9 mouse cellular contexts compared by ENCODE assay signal in genomic region chr2:44271455-44272346, GRCm38 (mm10).
A peak's percentile ranks its signal among the peaks of the same experiment; 100 is the strongest.
DNase-seq lines count a peak whose midpoint lies in the region; ATAC-seq lines count a peak whose summit lies in the region.
"Had no signal": no experiment of that assay in that cellular context is flagged by ENCODE, and none has a peak within 500 bp of the region (broad histone marks: within the 10 kb centered on the region; RNA-seq: fewer than 3 reads in every experiment).

No protein-coding gene starts in this region.

- no peaks in the 10 kb centered on the region for H3K9me3 ChIP-seq in kidney, embryonic 16.5 days (ENCODE audit: low read length)
- H3K9me3 ChIP-seq in embryonic facial prominence, embryonic 13.5 days, result no peaks in the 10 kb centered on the region
- H3K9me3 ChIP-seq in limb, embryonic 10.5 days (replicated peaks), result no peaks in the 10 kb centered on the region

- H3K27ac ChIP-seq in kidney, embryonic 16.5 days (ENCODE audit: low read length), result peak overlapping the region; percentile 35; the same call in 1 of the 2 replicates
- H3K27ac ChIP-seq in embryonic facial prominence, embryonic 13.5 days, result peak overlapping the region; percentile 72
- H3K27ac ChIP-seq in limb, embryonic 10.5 days, result peak overlapping the region; percentile 1; the same call in 1 of the 2 replicates

- intact Hi-C loops in left cerebral cortex, postnatal 36 days (cut with DNase I), result no loop called here

- H3K9ac ChIP-seq in kidney, embryonic 16.5 days (replicated peaks; ENCODE audit: low read length), result no peak overlapping the region
- no peak overlapping the region for H3K9ac ChIP-seq in embryonic facial prominence, embryonic 13.5 days

- no peak overlapping the region for H3K4me2 ChIP-seq in kidney, embryonic 16.5 days (replicated peaks; ENCODE audit: low read depth, low read length)
- peak overlapping the region; percentile 33 for H3K4me2 ChIP-seq in embryonic facial prominence, embryonic 13.5 days
- H3K4me2 ChIP-seq: liver, embryonic 11.5 days had no signal

- DNase-seq in kidney, adult 8-10 months, result no peak
- no peak for DNase-seq in limb, embryonic 10.5 days (ENCODE audit: low spot score)
- DNase-seq in retina, embryonic 14.5 days (ENCODE audit: low spot score), result peak; percentile 51
- DNase-seq in yolk sac, embryonic 10.5 days (ENCODE audit: low spot score), result no peak
- no peak for DNase-seq in cerebellum, postnatal 36 days
- DNase-seq in left cerebral cortex, postnatal 36 days (ENCODE audit: low spot score in 2 of 2), result no peak

- H3K4me3 ChIP-seq in kidney, embryonic 16.5 days (ENCODE audit: low read length), result no peak overlapping the region
- no peak overlapping the region for H3K4me3 ChIP-seq in embryonic facial prominence, embryonic 13.5 days
- no peak overlapping the region for H3K4me3 ChIP-seq in limb, embryonic 10.5 days

- H3K27me3 ChIP-seq in kidney, embryonic 16.5 days (ENCODE audit: insufficient read depth, low read length), result no peaks in the 10 kb centered on the region
- no peaks in the 10 kb centered on the region for H3K27me3 ChIP-seq in embryonic facial prominence, embryonic 13.5 days
- H3K27me3 ChIP-seq in limb, embryonic 10.5 days (ENCODE audit: low read depth, poor library complexity, severe bottlenecking), result no peaks in the 10 kb centered on the region

- H3K36me3 ChIP-seq in kidney, embryonic 16.5 days (ENCODE audit: insufficient read depth, low read length), result no peaks in the 10 kb centered on the region
- no peaks in the 10 kb centered on the region for H3K36me3 ChIP-seq in embryonic facial prominence, embryonic 13.5 days
- no peaks in the 10 kb centered on the region for H3K36me3 ChIP-seq in limb, embryonic 10.5 days

- ATAC-seq in kidney, embryonic 16.5 days (ENCODE audit: low FRiP score, low TSS enrichment), result 0 out of 2 replicates have a peak, but pooled peaks have one; percentile 19
- no peak for ATAC-seq in embryonic facial prominence, embryonic 13.5 days (ENCODE audit: insufficient number of reproducible peaks, insufficient read depth, low FRiP score, low TSS enrichment, low read depth)

- H3K4me1 ChIP-seq in kidney, embryonic 16.5 days (ENCODE audit: insufficient read depth, low read length), result no peaks in the 10 kb centered on the region
- peaks cover 15% of the 10 kb centered on the region for H3K4me1 ChIP-seq in embryonic facial prominence, embryonic 13.5 days
- peaks cover 12% of the 10 kb centered on the region for H3K4me1 ChIP-seq in limb, embryonic 10.5 days

- 45% methylated on average over 17 of the region's 17 CpGs for WGBS in kidney, embryonic 16.5 days
- 27% methylated on average over 17 of the region's 17 CpGs for WGBS in embryonic facial prominence, embryonic 13.5 days
- WGBS in limb, embryonic 10.5 days, result 67% methylated on average over 17 of the region's 17 CpGs

Comparison
In these comparisons a context has a peak if more than half of its experiments do, and no peak if none do; other contexts are left out.
1. H3K27ac ChIP-seq: peak in every context shown above with its lines; median percentile 72 in embryonic facial prominence, embryonic 13.5 days; 35 in kidney, embryonic 16.5 days; 1 in limb, embryonic 10.5 days.